Mouse (Mus musculus) CD8-positive naive resting alpha-beta T cell, adult 2 months (primary cell): ENCODE data around the gene Slit3.

Experiments used
- DNase-seq, 2 experiments: peaks; one replicate each; pipeline ENCODE4 v3.0.0; 2022; ENCODE audit warnings: low read depth in 2 of 2, low spot score in 2 of 2

Gene Slit3

DNA sequence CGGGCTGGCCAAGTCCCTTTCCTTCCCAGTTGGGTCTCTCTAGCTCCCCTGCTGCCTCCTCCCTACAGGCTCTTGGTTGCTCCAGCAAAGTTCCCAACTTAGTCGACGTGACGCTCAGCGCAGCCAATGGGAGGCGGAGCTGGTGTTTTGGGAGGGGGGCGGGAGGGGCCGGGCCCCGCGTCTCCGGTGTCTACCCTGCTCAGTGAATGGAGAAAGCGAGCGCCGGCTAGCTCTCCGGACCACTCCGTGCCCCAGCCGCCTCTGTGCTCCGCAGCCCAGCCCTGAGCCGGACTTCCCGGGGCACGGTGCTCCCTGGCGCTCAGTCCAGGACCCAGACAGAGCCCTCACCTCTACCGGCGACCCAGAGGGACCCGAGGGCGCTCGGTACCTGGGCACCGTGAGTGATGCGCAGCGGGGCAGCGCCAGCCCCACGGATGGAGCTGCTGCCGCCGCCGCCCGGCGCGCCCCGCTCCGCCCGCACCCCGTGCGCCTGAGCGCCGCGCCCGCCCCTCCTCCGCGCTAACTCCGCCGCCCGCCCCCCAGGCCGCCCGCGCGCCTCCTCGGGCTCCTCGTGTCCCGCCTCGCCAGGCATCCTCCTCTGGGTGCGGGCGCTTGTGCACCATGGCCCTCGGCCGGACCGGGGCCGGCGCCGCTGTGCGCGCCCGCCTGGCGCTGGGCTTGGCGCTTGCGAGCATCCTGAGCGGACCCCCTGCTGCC, at the start of gene Slit3:
Gene Slit3 (plus strand): TSS at position 331 of the 717 bp plus-strand sequence.
- DNase-seq, result no peak

DNA sequence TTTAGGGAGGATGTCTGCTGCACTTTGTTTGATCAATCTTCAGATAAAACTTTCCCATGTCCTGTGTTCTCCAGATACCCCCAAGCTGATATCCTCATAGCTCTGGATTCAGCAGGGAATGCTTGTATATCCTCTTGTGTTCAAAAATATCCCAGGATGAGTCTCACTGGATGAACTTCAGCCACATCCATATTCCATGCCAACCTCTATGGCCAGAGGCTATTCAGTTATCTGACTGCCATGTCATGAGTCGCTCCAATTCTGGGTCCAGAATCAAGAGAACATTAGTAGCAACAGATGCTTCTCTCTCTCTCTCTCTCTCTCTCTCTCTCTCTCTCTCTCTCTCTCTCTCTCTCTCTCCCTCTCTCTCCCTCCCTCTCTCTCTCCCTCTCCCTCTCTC, 49.6 kb upstream of the Slit3 start:
- no peak for DNase-seq

GRCm38 (mm10) chr11:35075411-35075810, 45.6 kb upstream of the Slit3 start:
- no peak for DNase-seq

GRCm38 (mm10) chr11:35080451-35081125, 40.4 kb upstream of the Slit3 start:
- no peak for DNase-seq

GRCm38 (mm10) chr11:35082297-35082696, 38.7 kb upstream of the Slit3 start:
- no peak for DNase-seq

GRCm38 (mm10) chr11:35083049-35083448, 38.0 kb upstream of the Slit3 start:
- DNase-seq, result no peak

GRCm38 (mm10) chr11:35085351-35085750, 35.7 kb upstream of the Slit3 start:
- DNase-seq, result no peak

GRCm38 (mm10) chr11:35086029-35086428, 35.0 kb upstream of the Slit3 start:
- no peak for DNase-seq

DNA sequence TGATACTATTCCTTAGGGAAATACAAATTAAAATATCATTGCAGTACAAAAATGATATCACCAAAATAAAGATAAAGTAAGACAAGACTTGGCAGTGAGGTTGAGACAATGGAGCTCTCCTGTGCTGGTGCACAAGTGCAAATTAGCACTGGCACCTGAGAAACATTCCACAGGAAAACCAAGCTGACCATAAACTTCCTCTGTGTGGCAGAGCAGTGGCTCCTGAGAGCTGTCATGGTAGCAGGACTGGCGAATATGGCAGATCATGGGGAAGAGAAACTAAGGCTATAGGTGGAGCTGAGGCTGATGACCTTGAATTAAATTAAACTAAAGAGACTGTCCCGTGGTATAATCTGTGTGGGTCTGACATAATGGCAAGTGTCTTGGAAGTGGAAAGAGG, 33.6 kb upstream of the Slit3 start:
- no peak for DNase-seq

DNA sequence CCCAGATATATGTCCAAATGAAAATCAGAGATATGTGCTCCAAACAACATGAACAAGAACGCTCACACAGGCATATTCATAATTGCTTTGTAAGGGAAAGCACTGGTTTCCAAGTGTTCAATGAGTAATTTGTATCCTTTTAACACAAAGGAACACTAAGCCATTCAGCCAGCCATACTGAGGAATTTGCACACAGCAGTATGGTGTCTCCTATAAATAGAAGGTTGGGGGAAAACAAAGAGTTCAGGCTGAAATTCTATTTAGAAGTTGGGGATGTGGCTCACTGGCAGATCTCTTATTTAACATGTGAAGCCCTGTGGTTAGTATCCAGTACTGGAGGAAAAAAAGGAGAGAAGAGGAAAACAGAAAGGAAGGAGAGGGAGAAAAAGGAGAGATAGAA, 32.9 kb upstream of the Slit3 start:
- DNase-seq, result no peak

DNA sequence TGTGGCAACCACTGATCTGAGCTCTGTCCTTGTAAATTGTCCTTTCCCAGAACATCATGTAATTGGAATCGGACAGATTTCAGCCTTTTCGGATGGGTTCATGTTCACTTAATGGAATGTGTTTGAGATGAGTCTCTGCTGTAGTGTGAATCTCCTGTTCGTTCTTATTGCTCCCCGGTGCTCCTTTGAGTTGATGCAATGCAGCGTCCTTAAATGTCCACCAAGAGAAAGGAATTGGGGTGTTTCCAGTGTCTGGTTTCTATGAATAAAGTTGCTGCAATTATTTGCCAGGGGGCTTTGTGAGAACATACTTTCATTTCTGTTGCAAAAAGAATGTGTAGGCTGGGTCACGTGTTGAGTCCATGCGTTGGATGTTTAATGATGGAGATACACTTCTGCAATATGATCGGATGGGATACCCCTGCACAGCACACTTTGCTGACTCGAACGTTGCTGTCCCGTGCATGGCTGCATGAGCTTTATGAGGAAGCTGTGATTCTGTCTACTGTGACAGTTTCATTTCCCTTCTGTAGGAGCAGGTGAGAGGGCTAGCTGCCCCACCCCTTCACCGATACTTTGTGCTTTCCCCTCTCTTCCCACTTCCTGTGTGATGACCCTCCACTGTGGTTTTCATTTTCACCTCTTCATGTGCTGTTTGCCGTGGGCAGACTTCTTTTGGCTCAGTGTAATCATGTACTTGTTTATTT, 30.2 kb upstream of the Slit3 start:
- no peak for DNase-seq

DNA sequence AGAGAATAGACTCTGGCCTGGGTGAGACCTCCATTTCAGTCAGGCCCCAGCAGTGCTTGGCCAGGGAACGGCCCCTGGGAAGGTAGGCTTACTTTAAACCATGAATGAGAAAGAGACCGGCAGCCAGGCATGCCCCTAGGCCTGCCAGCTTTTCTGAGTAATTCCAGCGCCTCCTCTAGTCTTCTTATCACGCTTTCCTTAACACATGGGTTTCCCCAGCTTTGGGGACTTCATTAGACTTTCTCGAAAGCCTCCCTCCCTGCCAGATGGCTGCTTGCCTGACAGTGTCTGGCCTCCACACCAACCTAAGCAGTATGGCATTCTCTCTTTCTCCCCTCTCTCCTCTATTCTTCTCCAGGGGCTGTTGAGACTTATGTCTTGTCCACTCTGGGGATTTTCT, 24.5 kb upstream of the Slit3 start:
- no peak for DNase-seq

DNA sequence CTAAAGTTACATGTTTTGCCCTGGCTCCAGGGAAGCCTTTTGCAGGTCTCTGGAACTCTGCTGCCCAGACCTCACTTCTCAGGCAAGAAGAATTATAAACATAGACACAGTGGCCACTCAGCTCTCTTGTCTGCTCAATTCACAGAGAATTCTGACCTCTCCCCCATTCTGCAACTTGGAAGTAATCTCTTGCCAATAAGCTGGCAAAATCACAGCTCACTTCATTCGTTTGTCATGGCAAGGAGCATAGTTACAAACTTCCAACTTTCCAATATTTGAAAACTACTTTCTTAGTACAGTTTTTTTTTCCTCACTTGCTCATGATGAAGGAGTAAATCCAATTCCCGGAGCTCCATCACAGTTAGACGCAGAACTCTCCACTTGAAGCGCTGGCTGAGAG, 11.2 kb upstream of the Slit3 start:
- DNase-seq, result no peak

- DNase-seq, result no peak
Measured at GRCm38 (mm10) chr11:35110784-35111183, 10.2 kb upstream of the Slit3 start.

DNA sequence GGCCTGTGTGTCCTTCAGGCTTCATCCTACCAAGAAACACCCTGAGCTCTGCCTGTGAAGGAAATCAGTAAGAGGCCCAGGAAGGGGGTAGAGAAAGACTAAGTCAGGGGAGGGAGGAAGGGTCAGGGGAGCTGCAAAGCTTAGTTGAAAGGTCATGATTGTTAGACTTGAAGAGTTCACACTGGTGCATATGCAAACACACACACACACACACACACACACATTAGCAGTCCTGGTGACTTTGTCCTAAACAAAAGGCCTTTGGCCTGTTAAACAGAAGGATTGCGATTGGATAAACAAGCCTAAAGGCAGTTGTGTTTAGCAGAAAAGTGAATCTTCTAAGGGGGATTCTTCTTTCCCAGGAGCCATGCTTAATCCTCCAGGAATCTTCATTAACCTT, 7.7 kb upstream of the Slit3 start:
- no peak for DNase-seq

DNA sequence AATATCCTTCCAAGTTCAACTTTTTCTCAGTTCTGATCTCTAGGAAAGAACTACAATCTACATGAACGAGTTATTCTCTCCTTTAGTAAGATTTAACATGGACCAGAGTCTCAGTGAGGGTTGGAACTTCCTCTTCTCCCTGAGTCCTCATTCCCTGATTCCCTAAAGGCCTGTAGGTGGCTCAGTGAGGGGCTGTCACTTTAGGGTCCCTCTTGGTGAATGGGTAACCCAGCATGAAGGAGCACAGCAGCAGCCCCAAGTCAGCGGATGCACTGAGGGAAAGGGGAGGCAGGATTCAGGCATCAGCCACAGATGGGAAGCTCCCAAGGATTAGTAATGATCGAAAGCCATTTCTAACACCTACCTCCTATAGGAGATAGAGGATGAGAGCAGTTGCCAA, 4.6 kb upstream of the Slit3 start:
- DNase-seq, result no peak

DNA sequence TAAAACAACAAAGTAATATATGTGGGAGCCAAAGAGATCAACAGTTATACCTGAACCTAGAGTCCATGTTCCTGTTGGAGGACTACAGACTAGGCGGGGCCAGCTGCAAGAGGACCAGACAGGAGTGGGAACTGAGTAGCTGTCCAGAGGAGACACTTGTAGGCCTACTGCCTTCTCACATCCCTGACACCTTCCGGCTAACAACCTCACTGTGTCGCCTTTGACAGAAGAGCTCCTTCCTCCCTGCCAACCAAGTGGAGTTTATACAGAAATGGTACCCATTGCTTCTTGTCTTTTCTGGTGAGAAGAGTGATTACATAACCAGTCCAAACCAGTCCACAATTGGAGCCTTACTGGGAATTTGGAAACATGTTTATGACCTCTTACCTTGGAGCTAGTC, 3.2 kb upstream of the Slit3 start:
- DNase-seq, result no peak

GRCm38 (mm10) chr11:35118731-35119130, 2.3 kb upstream of the Slit3 start:
- no peak for DNase-seq

DNA sequence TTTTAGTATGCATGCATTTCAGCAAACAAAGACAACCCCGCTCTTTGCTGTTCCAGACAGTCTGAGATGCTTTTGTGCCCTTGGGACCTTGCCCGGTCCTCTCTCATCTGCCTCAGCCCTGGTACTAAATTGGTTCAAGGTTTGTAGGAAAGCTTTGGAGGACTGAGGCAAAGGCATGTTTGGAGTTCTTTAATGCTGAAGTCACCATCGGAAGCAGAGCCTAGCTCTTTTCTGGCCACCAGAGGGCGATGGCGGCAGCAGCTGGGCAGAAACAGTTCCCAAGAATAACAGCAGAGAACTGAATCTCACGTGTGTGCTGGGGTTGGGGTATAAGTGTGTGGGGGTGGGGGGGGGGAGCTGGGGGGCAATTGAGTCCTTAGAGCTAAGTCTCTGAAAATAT, 1.7 kb upstream of the Slit3 start:
- peak in 1 of 2 experiments; percentile 6 for DNase-seq

DNA sequence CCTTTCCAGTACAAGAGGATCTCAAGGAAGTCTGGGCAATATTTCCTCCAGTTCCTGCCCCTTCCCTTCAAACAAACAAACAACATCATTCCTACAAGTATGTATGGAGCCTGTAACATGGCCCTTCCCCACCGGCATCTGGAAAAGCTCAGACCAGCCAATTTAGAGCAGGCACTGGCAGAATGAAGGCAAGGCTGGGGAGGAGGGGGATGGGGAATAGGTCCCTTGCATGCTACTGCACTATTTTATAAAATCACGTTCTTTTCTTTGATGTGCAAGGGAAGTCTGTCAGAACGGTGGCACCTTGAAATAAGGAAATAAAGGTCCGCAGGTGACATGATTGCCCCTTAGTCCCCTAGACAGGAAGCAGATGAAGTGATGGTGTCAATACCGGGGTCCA, 948 bp upstream of the Slit3 start:
- DNase-seq, result no peak

GRCm38 (mm10) chr11:35121611-35121959, 561 bp downstream of the Slit3 start:
- no peak for DNase-seq

- no peak for DNase-seq
Measured at GRCm38 (mm10) chr11:35122091-35122811, 1.2 kb downstream of the Slit3 start.
